Mouse (Mus musculus) kidney, postnatal 4 days (tissue): ENCODE measurements around the gene Etv5.

Experiments used
- DNase-seq, 2 experiments: peaks; one replicate each; pipeline ENCODE4 v3.0.0; 2021; ENCODE audit warnings: mixed read lengths in 2 of 2

Gene Etv5

GRCm38 (mm10) chr16:22429377-22429776 is 10.1 kb downstream of the Etv5 start:
- no peak for DNase-seq

DNA sequence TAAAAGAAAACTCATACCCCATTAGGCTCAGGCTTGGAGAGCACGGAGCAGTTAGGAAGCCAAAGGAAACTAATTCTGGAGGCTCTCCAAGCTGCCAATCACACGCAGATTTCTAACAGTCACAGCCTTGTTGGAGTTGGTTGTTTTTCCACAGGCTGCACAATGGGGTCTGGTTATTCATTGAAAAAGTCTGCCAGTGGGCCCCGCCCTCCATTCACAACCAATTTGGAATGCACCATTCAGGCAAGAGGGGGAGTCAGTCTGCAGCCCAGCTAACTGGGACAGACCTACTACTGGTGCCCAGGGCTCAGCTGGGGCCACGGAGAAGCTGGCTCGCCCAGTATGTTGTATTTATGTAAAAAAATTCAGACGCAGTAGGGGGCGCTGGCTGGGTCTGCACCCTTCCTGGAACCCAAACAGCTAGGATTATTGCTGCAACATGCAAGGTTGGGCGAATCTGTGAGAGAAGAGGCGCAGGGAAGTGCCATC is 10.6 kb downstream of the Etv5 start:
- peak; percentile 82 to 90 for DNase-seq

GRCm38 (mm10) chr16:22426866-22427265 is 12.7 kb downstream of the Etv5 start:
- DNase-seq = no peak

GRCm38 (mm10) chr16:22422256-22422655 is 17.3 kb downstream of the Etv5 start:
- DNase-seq = no peak

GRCm38 (mm10) chr16:22417931-22418330 is 21.6 kb downstream of the Etv5 start:
- no peak for DNase-seq

DNA sequence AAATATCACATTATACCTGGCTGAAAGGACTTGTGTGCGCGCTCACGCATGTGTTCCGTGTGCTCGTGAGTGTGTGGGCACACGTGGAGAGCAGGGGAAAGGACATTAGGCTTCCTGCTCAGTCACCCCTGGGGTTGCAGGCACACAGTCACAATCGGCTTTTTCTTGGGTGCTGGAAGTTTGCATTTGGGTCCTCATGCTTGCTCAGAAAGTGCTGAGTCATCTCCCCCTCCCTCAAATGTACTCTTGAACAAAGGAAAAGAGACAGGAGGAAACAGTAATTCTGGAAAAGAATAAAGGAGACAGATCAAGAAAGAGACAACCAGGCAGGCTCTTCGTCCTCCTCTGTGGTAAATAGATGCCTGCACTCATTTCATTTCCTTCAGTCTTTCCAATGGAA is 22.5 kb downstream of the Etv5 start:
- DNase-seq = no peak

DNA sequence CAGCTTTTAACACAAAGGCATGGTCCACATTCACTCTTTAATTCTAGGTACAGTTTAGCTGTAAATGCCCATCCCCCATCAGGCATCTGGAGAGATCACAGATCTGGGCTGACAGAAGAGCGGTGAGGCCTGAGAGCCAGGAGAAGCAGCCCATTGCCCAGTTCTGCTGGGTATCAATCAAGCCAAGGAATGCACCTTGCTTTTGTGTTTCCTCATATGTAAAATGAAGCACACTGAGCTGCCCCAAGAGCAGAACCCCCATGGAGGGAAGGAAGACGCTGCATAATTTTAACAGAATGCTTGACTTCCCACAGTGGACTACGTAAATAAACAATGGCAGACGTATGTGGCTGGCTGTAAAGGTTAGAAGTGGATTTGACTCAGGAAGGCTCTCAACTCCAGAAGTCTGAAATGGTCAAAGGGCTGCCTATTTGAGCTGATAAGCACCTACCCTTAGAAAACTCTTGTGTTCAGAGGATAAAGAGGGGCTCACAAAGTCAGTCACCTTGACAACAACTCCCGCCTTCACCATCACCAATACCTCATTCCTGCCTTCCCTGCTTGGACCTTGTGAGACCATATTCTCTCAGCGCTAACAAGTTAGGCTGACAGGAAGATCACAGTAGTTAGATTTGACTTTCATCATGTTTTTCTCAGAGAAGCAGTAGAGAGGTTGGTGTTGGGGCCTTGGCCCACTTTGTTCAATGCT is 23.2 kb downstream of the Etv5 start:
- no peak for DNase-seq

DNA sequence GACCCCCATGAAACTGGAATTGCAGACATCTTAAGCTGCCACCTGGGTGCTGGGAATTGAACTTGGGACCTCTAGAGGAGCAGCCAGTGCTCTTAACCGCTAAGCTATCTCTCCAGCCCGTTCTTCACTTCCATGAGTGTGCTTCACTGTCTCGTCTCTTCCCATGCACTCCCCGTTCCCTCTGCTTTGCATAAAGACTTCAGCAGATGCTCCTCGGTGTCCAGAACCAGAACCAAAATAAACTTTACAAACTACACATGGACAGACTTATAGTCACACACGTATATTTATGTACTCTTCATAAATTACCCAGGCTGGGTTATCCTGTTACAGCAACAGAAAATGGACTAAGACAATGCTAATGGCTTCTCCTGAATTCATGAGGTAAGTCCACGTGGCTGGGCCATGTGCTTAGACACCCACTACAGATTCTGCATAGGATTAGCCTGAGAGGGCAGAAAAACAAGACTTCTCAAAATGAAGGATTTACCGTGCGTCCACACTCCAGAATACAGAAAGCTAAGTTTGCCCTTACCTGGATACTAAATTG is 25.2 kb downstream of the Etv5 start:
- no peak for DNase-seq

- no peak for DNase-seq
Observed at GRCm38 (mm10) chr16:22412459-22413229, 26.9 kb downstream of the Etv5 start.

GRCm38 (mm10) chr16:22411764-22412163 is 27.8 kb downstream of the Etv5 start:
- no peak for DNase-seq

DNA sequence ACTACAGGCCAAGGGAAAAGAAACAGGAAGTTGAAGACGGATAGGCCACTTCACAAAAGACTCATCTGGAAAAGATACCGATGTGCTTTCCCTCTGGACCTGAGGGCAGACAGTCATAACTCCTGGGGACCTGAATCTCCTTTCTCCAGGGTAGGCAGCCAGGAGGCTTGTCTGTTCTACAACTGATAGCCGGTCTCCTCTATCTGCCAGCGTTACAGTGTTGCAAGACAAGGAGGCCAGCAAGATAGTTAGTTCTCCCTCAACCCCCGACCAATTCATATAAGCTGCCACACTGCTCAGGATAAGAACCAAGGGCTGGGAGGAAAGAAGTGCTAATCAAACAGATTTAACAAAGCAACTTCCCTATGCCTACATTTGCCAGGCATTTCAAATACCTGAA is 29.5 kb downstream of the Etv5 start:
- DNase-seq = no peak

DNA sequence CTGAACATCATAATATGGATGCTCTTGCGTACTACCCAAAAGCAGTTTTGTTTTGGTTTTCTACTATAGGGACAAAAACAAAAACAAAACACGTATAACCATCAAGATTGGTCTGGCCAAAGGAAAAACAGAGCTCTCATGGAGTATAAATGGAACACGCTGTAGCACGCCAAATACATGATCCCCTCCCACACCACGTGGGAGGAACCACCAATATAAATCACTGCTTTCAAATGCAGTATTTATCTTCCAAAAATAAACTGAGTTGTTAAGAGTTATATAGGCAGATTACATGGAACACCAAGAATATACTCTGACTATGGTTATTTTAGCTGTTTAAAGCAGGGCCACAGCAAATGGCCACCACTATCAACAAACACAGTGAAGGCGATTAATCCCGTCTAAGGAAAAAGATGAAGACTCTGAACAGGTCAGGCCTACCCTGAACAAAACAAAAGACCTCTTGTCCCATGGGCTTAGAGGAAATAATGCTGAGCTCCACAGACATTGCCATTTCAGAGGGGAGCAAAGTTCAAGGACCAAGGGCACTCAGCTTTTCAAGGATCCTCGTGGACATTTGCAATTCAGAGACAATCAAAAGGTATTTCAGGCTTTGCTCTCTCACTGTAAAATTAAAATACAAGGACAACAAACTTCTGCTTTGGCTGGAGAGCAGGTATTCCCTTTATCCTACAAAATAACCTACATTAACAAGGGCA is 30.7 kb downstream of the Etv5 start:
- DNase-seq = no peak

- DNase-seq = no peak
Observed at GRCm38 (mm10) chr16:22406747-22407146, 32.8 kb downstream of the Etv5 start.

GRCm38 (mm10) chr16:22406050-22406449 is 33.5 kb downstream of the Etv5 start:
- DNase-seq = no peak

GRCm38 (mm10) chr16:22405492-22405891 is 34.0 kb downstream of the Etv5 start:
- peak; percentile 42 to 60 for DNase-seq

DNA sequence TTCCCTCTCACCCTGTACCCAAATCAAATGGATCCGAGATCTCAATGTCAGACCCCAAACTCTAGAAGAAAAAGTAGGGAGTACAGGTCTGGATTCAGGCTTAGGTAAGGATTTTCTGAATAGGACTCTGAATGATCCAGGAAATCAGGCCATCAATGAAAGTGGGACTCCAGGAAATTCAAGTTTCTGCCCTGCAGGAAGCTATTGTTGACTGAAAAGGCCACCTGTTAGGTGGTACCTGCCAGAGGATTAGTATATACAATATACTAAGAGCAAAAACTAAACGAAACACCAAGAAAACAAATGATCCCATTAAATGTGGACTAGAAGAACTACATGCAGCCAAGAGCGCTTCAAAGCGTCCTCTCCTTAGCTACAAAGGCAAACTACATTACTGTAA is 35.8 kb downstream of the Etv5 start:
- no peak for DNase-seq

DNA sequence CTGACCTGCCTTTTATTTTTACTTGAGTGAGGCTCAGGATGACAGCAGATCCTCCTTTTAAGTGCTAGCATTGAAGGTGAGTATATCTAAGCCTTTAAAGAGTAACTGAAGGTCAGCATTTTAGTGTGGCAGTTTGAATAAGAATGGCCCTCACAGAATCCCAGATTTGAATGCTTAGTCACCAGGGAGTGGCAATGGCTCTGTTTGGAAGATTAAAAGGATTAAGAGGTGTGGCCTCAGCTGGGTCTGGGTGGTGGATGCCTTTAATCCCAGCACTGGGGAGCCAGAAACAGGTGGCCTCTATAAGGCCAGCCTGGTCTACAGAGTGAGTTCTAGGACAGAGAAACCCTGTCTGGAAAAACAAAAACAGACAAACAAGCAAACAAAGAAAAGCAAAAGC is 36.9 kb downstream of the Etv5 start:
- no peak for DNase-seq

GRCm38 (mm10) chr16:22400226-22400625 is 39.3 kb downstream of the Etv5 start:
- DNase-seq = no peak

GRCm38 (mm10) chr16:22398784-22399453 is 40.6 kb downstream of the Etv5 start:
- DNase-seq = no peak

- DNase-seq = no peak
Observed at GRCm38 (mm10) chr16:22398354-22398753, 41.2 kb downstream of the Etv5 start.

- DNase-seq = no peak
Observed at GRCm38 (mm10) chr16:22396420-22396819, 43.1 kb downstream of the Etv5 start.

GRCm38 (mm10) chr16:22395093-22395844 is 44.2 kb downstream of the Etv5 start:
- DNase-seq = peak; percentile 26 to 38
